Mouse (Mus musculus) heart, postnatal 0 days (tissue): Measurements from ENCODE around the gene Sh3rf1.

Source experiments
- CTCF ChIP-seq: IDR thresholded peaks from 2 replicates; pipeline ENCODE4 v1.5.1; 2016; ENCODE audit warnings: antibody characterized with exemption, control low read depth, low read depth
- EP300 ChIP-seq: IDR thresholded peaks from 2 replicates; pipeline ENCODE4 v1.6.1; 2016; ENCODE audit warnings: antibody characterized with exemption, low read depth

- TF ChIP-seq CTCF = no peak
- no peak for TF ChIP-seq EP300
These were observed 36.9 kb downstream of the Sh3rf1 start for GRCm38 (mm10) chr8:61260530-61260929.
